Mouse (Mus musculus) small intestine, adult 2 months (tissue): ENCODE measurements around the gene Slc12a7.

Experiments used
- CTCF ChIP-seq: fragments of 200-500 bp; IDR thresholded peaks from 2 replicates; pipeline ENCODE4 v1.5.1; 2012; ENCODE audit warnings: low read depth, mild to moderate bottlenecking, control low read depth, inconsistent platforms, low read length, moderate library complexity, mixed read lengths; ENCODE audit not compliant: insufficient replicate concordance, insufficient read length; ENCODE audit errors: extremely low read depth
- POLR2A ChIP-seq: fragments of 200-500 bp; IDR thresholded peaks from 2 replicates; pipeline ENCODE4 v1.6.1; 2012; ENCODE audit warnings: low read depth, mild to moderate bottlenecking, control low read depth, inconsistent platforms, low read length, moderate library complexity

GRCm38 (mm10) chr13:73804914-73805313 is 72.0 kb downstream of the Slc12a7 start:
- TF ChIP-seq POLR2A (no peak), CTCF (no peak)
